Mouse (Mus musculus): Measurements from ENCODE around the gene Rasgef1b. TPM values are rescaled to one million over a fixed set of nuclear protein-coding genes. Genes with fewer than 3 reads are reported as not detected.

Gene Rasgef1b
- polyA plus RNA-seq, 1 experiment from 2014 or later: 75.6 TPM

DNA sequence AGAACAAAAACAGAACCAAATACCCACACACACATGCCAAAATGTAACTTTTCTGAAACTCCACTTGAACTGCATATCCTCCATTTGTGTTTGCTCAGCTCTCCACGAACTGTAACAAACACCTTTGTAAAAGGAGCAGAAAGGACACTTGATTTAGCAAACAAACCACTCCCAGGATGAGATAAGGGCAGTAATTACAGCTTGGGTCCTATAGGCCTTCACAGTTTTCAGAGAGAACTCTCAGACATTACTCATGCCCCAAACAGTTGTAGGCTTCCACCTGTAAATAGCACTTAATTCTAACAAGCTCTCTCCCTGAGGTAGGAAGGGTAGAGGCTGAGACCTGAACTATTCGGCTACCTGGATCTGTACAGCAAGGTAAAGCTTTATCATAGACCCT is 309.0 kb downstream of the Rasgef1b start:
- Histone ChIP-seq H3K27me3 (ENCODE audit: control insufficient read depth, insufficient read depth, low read length) (no peaks in the 10 kb centered on the region), H3K27ac (replicated peaks; ENCODE audit: low read depth, low read length) (no peak overlapping the region), H3K9ac (replicated peaks; ENCODE audit: low read length) (no peak overlapping the region), H3K4me1 (ENCODE audit: control insufficient read depth, insufficient read depth, low read length) (no peaks in the 10 kb centered on the region), H3K36me3 (ENCODE audit: control insufficient read depth, insufficient read depth, low read length) (no peaks in the 10 kb centered on the region), H3K4me3 (replicated peaks; ENCODE audit: low read depth, low read length) (no peak overlapping the region), H3K9me3 (ENCODE audit: control insufficient read depth, low read length) (no peaks in the 10 kb centered on the region), H3K4me2 (ENCODE audit: low read length) (no peak overlapping the region)
- no peak for ATAC-seq (ENCODE audit: low FRiP score, low TSS enrichment)
- WGBS: 75% methylated on average over 2 of the region's 2 CpGs
- DNase-seq: no peak

DNA sequence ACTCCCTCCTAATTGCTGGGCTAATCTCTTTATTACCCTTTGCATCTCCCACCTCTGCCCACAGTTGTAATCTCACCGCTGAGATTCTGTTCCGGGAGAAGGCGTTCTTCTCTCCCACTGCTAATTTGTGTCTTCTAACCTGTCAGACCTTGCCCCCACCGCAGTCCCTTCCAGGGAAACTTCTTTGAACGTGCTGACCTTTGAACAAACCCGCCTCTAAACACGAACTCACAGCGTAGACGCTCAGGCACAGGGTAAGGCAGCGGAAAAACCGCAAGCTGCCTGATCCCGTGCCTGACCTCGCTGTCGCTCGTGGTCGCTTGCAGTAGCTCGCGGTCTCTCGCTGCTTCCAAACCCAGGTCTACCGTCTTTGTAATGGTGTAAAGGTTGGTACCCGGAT is 312.0 kb downstream of the Rasgef1b start:
- 90% methylated on average over 21 of the region's 21 CpGs for WGBS
- DNase-seq (no peak), ATAC-seq (ENCODE audit: low FRiP score, low TSS enrichment) (no peak)
- H3K27ac ChIP-seq (replicated peaks; ENCODE audit: low read depth, low read length): no peak overlapping the region
- no peak overlapping the region for H3K4me3 ChIP-seq (replicated peaks; ENCODE audit: low read depth, low read length)
- H3K9me3 ChIP-seq (ENCODE audit: control insufficient read depth, low read length): no peaks in the 10 kb centered on the region
- H3K4me1 ChIP-seq (ENCODE audit: control insufficient read depth, insufficient read depth, low read length): no peaks in the 10 kb centered on the region
- no peaks in the 10 kb centered on the region for H3K36me3 ChIP-seq (ENCODE audit: control insufficient read depth, insufficient read depth, low read length)
- H3K9ac ChIP-seq (replicated peaks; ENCODE audit: low read length): no peak overlapping the region
- H3K27me3 ChIP-seq (ENCODE audit: control insufficient read depth, insufficient read depth, low read length): no peaks in the 10 kb centered on the region
- no peak overlapping the region for H3K4me2 ChIP-seq (ENCODE audit: low read length)

DNA sequence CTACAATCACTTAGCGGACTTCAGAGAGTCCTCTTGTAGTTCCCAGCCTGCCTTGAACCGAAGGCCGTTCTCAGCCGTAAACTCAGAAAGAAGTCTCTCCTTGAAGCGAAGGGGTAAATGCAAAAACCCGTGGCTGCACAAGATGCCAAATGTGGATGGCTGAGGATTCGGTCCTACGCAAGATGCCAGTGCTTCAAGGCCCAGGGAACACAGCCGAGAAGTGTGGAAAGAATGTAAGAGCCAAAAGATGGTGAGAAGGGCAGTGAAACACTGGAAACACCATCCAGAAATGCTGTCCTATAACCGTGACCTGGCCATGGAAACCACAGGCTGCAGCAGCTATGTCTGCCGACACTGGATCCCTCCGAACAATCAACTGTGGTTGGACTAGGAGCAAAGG is 313.2 kb downstream of the Rasgef1b start:
- Histone ChIP-seq H3K9me3 (ENCODE audit: control insufficient read depth, low read length) (no peaks in the 10 kb centered on the region), H3K4me2 (ENCODE audit: low read length) (no peak overlapping the region), H3K9ac (replicated peaks; ENCODE audit: low read length) (no peak overlapping the region), H3K27ac (replicated peaks; ENCODE audit: low read depth, low read length) (no peak overlapping the region), H3K4me3 (replicated peaks; ENCODE audit: low read depth, low read length) (no peak overlapping the region), H3K4me1 (ENCODE audit: control insufficient read depth, insufficient read depth, low read length) (no peaks in the 10 kb centered on the region), H3K27me3 (ENCODE audit: control insufficient read depth, insufficient read depth, low read length) (no peaks in the 10 kb centered on the region), H3K36me3 (ENCODE audit: control insufficient read depth, insufficient read depth, low read length) (no peaks in the 10 kb centered on the region)
- ATAC-seq (ENCODE audit: low FRiP score, low TSS enrichment) (no peak), DNase-seq (no peak)
- WGBS: 91% methylated on average over 12 of the region's 12 CpGs

DNA sequence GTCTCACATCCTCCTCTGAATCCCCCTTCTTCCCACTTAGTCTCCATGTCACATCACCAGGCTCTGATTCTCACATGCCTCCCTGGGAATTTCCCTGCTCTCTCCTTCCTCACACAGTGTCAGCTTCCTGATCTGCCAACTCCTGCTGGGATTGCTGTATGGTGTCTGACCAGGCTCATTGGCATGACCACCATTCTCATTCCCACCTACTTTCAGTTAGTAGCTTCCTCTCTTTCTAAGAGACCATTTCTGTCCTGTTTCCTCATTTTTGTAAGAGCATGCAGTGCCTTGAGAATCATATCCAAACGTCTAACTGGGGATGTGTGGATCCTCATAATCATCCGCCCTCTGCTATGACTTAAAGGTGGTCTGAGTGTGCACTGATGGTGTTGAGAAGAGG is 313.8 kb downstream of the Rasgef1b start:
- Histone ChIP-seq H3K36me3 (ENCODE audit: control insufficient read depth, insufficient read depth, low read length) (no peaks in the 10 kb centered on the region), H3K4me3 (replicated peaks; ENCODE audit: low read depth, low read length) (no peak overlapping the region), H3K27ac (replicated peaks; ENCODE audit: low read depth, low read length) (no peak overlapping the region), H3K27me3 (ENCODE audit: control insufficient read depth, insufficient read depth, low read length) (no peaks in the 10 kb centered on the region), H3K4me2 (ENCODE audit: low read length) (no peak overlapping the region), H3K4me1 (ENCODE audit: control insufficient read depth, insufficient read depth, low read length) (no peaks in the 10 kb centered on the region), H3K9ac (replicated peaks; ENCODE audit: low read length) (no peak overlapping the region), H3K9me3 (ENCODE audit: control insufficient read depth, low read length) (no peaks in the 10 kb centered on the region)
- no peak for DNase-seq
- ATAC-seq (ENCODE audit: low FRiP score, low TSS enrichment): no peak
- WGBS: 84% methylated on average over 2 of the region's 2 CpGs

DNA sequence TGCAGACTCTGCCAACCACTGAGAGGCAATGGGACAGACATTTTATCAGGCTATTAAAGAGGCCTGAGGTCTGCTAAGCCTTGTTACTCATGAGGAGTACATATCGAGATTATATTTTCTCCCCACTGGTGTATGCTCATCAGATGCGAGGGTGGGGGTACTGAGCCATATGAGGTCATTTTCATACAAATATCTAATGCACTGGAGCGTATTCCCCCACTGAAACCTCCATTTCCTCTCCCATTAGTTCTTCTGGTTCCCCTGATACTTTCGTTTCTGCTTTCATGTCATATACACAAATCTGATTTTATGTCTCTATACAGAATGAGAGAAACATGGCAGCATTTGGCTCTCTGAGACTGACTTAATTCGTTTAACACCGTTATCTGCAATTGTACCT is 314.6 kb downstream of the Rasgef1b start:
- DNase-seq (no peak), ATAC-seq (ENCODE audit: low FRiP score, low TSS enrichment) (no peak)
- Histone ChIP-seq H3K9ac (replicated peaks; ENCODE audit: low read length) (no peak overlapping the region), H3K4me1 (ENCODE audit: control insufficient read depth, insufficient read depth, low read length) (no peaks in the 10 kb centered on the region), H3K27me3 (ENCODE audit: control insufficient read depth, insufficient read depth, low read length) (no peaks in the 10 kb centered on the region), H3K4me3 (replicated peaks; ENCODE audit: low read depth, low read length) (no peak overlapping the region), H3K9me3 (ENCODE audit: control insufficient read depth, low read length) (no peaks in the 10 kb centered on the region), H3K27ac (replicated peaks; ENCODE audit: low read depth, low read length) (no peak overlapping the region), H3K36me3 (ENCODE audit: control insufficient read depth, insufficient read depth, low read length) (no peaks in the 10 kb centered on the region), H3K4me2 (ENCODE audit: low read length) (no peak overlapping the region)
- WGBS: 84% methylated on average over 6 of the region's 6 CpGs

DNA sequence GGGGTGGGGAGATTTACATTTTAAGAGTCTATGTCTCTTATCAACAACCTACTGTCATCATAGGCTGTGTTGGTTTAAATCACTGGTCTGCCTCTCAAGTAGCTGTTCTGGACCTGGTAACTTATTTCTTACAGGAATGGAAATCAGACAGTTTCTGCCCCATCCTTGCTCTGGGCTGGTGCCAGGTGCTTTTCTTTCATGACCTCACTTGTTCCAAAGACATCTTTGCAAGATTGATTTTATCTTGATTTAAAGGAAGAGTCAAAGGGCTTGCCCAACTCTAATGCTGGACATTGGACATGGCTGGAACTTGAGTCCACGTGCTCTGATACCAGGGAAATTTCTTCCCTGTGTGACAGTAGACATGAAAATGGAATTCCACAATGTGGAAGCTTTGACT is 315.0 kb downstream of the Rasgef1b start:
- no peaks in the 10 kb centered on the region for H3K4me1 ChIP-seq (ENCODE audit: control insufficient read depth, insufficient read depth, low read length)
- no peak overlapping the region for H3K4me2 ChIP-seq (ENCODE audit: low read length)
- WGBS: 81% methylated on average over 1 of the region's 1 CpGs
- no peaks in the 10 kb centered on the region for H3K27me3 ChIP-seq (ENCODE audit: control insufficient read depth, insufficient read depth, low read length)
- no peak for DNase-seq
- no peak overlapping the region for H3K9ac ChIP-seq (replicated peaks; ENCODE audit: low read length)
- H3K9me3 ChIP-seq (ENCODE audit: control insufficient read depth, low read length): no peaks in the 10 kb centered on the region
- no peak overlapping the region for H3K4me3 ChIP-seq (replicated peaks; ENCODE audit: low read depth, low read length)
- no peak for ATAC-seq (ENCODE audit: low FRiP score, low TSS enrichment)
- H3K27ac ChIP-seq (replicated peaks; ENCODE audit: low read depth, low read length): no peak overlapping the region
- no peaks in the 10 kb centered on the region for H3K36me3 ChIP-seq (ENCODE audit: control insufficient read depth, insufficient read depth, low read length)

DNA sequence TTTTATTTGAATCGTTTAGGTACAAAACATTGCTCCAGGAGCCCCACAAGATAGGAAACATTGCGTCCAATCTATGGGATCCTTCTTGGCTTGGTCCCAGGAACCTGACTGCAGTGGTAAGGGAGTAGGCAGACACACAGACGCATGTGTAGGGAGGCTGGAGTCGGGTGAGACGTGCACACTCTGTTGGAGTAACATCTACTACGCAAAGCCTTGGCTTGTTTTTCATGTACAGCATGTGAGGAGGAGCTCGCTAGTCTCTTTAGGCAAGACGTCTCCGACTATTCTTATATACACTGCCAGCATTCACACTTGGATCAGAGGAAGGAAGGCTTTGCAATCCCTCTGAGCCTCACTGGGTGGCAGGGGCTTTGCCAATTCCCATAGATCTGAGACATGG is 315.5 kb downstream of the Rasgef1b start:
- no peak for DNase-seq
- Histone ChIP-seq H3K27me3 (ENCODE audit: control insufficient read depth, insufficient read depth, low read length) (no peaks in the 10 kb centered on the region), H3K36me3 (ENCODE audit: control insufficient read depth, insufficient read depth, low read length) (no peaks in the 10 kb centered on the region), H3K9ac (replicated peaks; ENCODE audit: low read length) (no peak overlapping the region), H3K4me1 (ENCODE audit: control insufficient read depth, insufficient read depth, low read length) (no peaks in the 10 kb centered on the region), H3K4me3 (replicated peaks; ENCODE audit: low read depth, low read length) (no peak overlapping the region), H3K27ac (replicated peaks; ENCODE audit: low read depth, low read length) (no peak overlapping the region), H3K4me2 (ENCODE audit: low read length) (no peak overlapping the region), H3K9me3 (ENCODE audit: control insufficient read depth, low read length) (no peaks in the 10 kb centered on the region)
- 87% methylated on average over 9 of the region's 9 CpGs for WGBS
- no peak for ATAC-seq (ENCODE audit: low FRiP score, low TSS enrichment)

DNA sequence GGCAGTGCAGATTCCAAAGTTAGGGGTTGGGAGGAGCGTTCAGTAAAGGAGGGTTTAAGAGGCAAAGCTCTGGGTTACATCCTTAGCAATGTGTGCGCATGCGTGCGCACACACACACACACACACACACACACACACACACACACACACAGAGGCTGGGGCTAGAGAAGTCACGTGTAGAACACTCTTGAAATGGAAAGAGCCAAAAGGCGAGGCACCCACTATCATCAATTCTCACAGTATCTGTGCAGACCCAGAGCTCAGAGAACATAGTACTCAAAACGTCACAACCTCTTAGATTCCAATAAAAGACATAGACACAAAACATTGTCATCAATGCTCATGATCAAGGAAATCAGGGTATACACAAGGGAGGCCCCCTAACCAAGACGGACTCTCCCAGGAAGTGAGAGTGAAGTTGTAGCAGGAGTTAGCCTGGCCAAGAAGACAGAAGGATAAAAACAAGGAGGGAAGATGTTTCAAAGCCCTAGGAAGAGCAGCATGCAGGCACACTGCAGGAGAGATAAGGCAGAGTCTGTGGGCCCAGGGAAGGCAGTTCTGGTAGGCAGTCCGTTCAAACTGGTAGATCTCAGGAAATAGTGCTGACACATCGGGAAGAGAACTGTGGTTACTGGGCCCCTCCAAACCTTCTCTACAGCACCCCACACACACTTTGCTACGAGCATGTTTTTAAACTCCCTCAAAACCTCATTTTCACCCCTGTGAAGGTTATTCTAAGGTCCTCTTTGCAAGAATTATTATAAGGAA is 324.3 kb downstream of the Rasgef1b start:
- no peak for ATAC-seq (ENCODE audit: low FRiP score, low TSS enrichment)
- peaks cover 3% of the 10 kb centered on the region; the same call in 1 of the 2 replicates for H3K27me3 ChIP-seq (ENCODE audit: control insufficient read depth, insufficient read depth, low read length)
- no peak overlapping the region for H3K4me3 ChIP-seq (replicated peaks; ENCODE audit: low read depth, low read length)
- no peak overlapping the region for H3K9ac ChIP-seq (replicated peaks; ENCODE audit: low read length)
- WGBS: 91% methylated on average over 11 of the region's 11 CpGs
- no peaks in the 10 kb centered on the region for H3K36me3 ChIP-seq (ENCODE audit: control insufficient read depth, insufficient read depth, low read length)
- DNase-seq: no peak
- no peak overlapping the region for H3K4me2 ChIP-seq (ENCODE audit: low read length)
- peaks cover 28% of the 10 kb centered on the region for H3K4me1 ChIP-seq (ENCODE audit: control insufficient read depth, insufficient read depth, low read length)
- no peaks in the 10 kb centered on the region for H3K9me3 ChIP-seq (ENCODE audit: control insufficient read depth, low read length)
- no peak overlapping the region for H3K27ac ChIP-seq (replicated peaks; ENCODE audit: low read depth, low read length)

DNA sequence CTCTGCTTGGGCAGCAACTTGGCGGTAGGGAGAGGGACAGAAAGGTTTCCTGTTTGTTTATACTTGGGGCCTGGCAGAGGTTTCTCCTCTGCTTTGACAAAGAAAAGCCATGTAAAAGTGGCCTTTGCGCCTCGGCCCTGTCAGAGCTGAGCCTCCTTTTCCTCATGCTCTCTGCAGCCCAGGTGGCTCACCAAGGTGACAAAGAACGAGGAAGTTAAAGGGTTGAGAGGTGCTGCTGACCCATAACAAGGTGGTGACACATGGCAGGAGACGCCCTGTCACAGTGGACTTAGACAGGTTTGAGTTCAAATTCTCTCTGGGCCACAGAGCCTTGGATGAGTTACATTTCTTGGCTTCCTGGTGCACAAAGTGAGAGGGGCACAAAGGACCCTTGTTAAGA is 325.5 kb downstream of the Rasgef1b start:
- WGBS: 46% methylated on average over 5 of the region's 5 CpGs
- no peak for ATAC-seq (ENCODE audit: low FRiP score, low TSS enrichment)
- Histone ChIP-seq H3K4me1 (ENCODE audit: control insufficient read depth, insufficient read depth, low read length) (peaks cover 28% of the 10 kb centered on the region), H3K27me3 (ENCODE audit: control insufficient read depth, insufficient read depth, low read length) (peaks cover 3% of the 10 kb centered on the region; the same call in 1 of the 2 replicates), H3K4me2 (ENCODE audit: low read length) (no peak overlapping the region), H3K36me3 (ENCODE audit: control insufficient read depth, insufficient read depth, low read length) (no peaks in the 10 kb centered on the region), H3K9me3 (ENCODE audit: control insufficient read depth, low read length) (no peaks in the 10 kb centered on the region), H3K4me3 (replicated peaks; ENCODE audit: low read depth, low read length) (no peak overlapping the region), H3K9ac (replicated peaks; ENCODE audit: low read length) (no peak overlapping the region), H3K27ac (replicated peaks; ENCODE audit: low read depth, low read length) (peak overlapping the region; percentile 66; the same call in 1 of the 2 replicates)
- no peak for DNase-seq

Measured in midbrain, embryonic 14.5 days (tissue).